Mouse (Mus musculus): ENCODE results near the gene Mylk. TPM values are rescaled to one million over a fixed set of nuclear protein-coding genes. Genes with fewer than 3 reads are reported as not detected.

The Mylk gene
- polyA plus RNA-seq, 1 experiment from 2014 or later = 5.7 TPM

- 32% methylated on average over 2 of the region's 2 CpGs for WGBS
- no peak for ATAC-seq
- H3K9me3 ChIP-seq (replicated peaks; ENCODE audit: control insufficient read depth, low read length, poor library complexity, severe bottlenecking) = no peaks in the 10 kb centered on the region
Measured at GRCm38 (mm10) chr16:34901031-34901430, 156.0 kb downstream of the Mylk start.

GRCm38 (mm10) chr16:34901611-34902293, 156.7 kb downstream of the Mylk start:
- H3K9me3 ChIP-seq (replicated peaks; ENCODE audit: control insufficient read depth, low read length, poor library complexity, severe bottlenecking) = no peaks in the 10 kb centered on the region
- no peak overlapping the region for H3K9ac ChIP-seq (ENCODE audit: low read depth, low read length)
- no peaks in the 10 kb centered on the region for H3K27me3 ChIP-seq (ENCODE audit: control insufficient read depth, insufficient read depth, low read depth, low read length)
- H3K4me3 ChIP-seq (ENCODE audit: low read depth, low read length) = no peak overlapping the region
- WGBS = 75% methylated on average over 7 of the region's 7 CpGs
- H3K4me1 ChIP-seq (ENCODE audit: control insufficient read depth, insufficient read depth, low read length) = peaks cover 17% of the 10 kb centered on the region
- H3K4me2 ChIP-seq (ENCODE audit: low read length) = no peak overlapping the region
- H3K27ac ChIP-seq (ENCODE audit: low read length) = no peak overlapping the region
- no peaks in the 10 kb centered on the region for H3K36me3 ChIP-seq (ENCODE audit: control insufficient read depth, insufficient read depth, low read length)
- ATAC-seq = no peak

More at GRCm38 (mm10) chr16:34901031-34901430, 156.0 kb downstream of the Mylk start:
- Histone ChIP-seq H3K36me3 (ENCODE audit: control insufficient read depth, insufficient read depth, low read length) (no peaks in the 10 kb centered on the region), H3K9ac (ENCODE audit: low read depth, low read length) (no peak overlapping the region), H3K4me2 (ENCODE audit: low read length) (no peak overlapping the region), H3K27ac (ENCODE audit: low read length) (no peak overlapping the region), H3K27me3 (ENCODE audit: control insufficient read depth, insufficient read depth, low read depth, low read length) (no peaks in the 10 kb centered on the region), H3K4me3 (ENCODE audit: low read depth, low read length) (no peak overlapping the region), H3K4me1 (ENCODE audit: control insufficient read depth, insufficient read depth, low read length) (peaks cover 17% of the 10 kb centered on the region)

GRCm38 (mm10) chr16:34902294-34902680, 157.3 kb downstream of the Mylk start:
- Histone ChIP-seq H3K4me2 (ENCODE audit: low read length) (no peak overlapping the region), H3K27ac (ENCODE audit: low read length) (no peak overlapping the region), H3K9ac (ENCODE audit: low read depth, low read length) (no peak overlapping the region), H3K4me3 (ENCODE audit: low read depth, low read length) (no peak overlapping the region), H3K9me3 (replicated peaks; ENCODE audit: control insufficient read depth, low read length, poor library complexity, severe bottlenecking) (no peaks in the 10 kb centered on the region), H3K4me1 (ENCODE audit: control insufficient read depth, insufficient read depth, low read length) (peaks cover 17% of the 10 kb centered on the region), H3K27me3 (ENCODE audit: control insufficient read depth, insufficient read depth, low read depth, low read length) (no peaks in the 10 kb centered on the region), H3K36me3 (ENCODE audit: control insufficient read depth, insufficient read depth, low read length) (no peaks in the 10 kb centered on the region)
- WGBS = 17% methylated on average over 8 of the region's 9 CpGs
- 0 out of 2 replicates have a peak, but pooled peaks have one; percentile 57 for ATAC-seq

GRCm38 (mm10) chr16:34902761-34903160, 157.8 kb downstream of the Mylk start:
- Histone ChIP-seq H3K27ac (ENCODE audit: low read length) (no peak overlapping the region), H3K4me3 (ENCODE audit: low read depth, low read length) (no peak overlapping the region), H3K9ac (ENCODE audit: low read depth, low read length) (no peak overlapping the region), H3K4me2 (ENCODE audit: low read length) (no peak overlapping the region), H3K36me3 (ENCODE audit: control insufficient read depth, insufficient read depth, low read length) (no peaks in the 10 kb centered on the region), H3K9me3 (replicated peaks; ENCODE audit: control insufficient read depth, low read length, poor library complexity, severe bottlenecking) (no peaks in the 10 kb centered on the region), H3K4me1 (ENCODE audit: control insufficient read depth, insufficient read depth, low read length) (peaks cover 17% of the 10 kb centered on the region), H3K27me3 (ENCODE audit: control insufficient read depth, insufficient read depth, low read depth, low read length) (no peaks in the 10 kb centered on the region)
- no peak for ATAC-seq
- WGBS = 82% methylated on average over 8 of the region's 8 CpGs

GRCm38 (mm10) chr16:34904876-34905275, 159.9 kb downstream of the Mylk start:
- no peaks in the 10 kb centered on the region for H3K36me3 ChIP-seq (ENCODE audit: control insufficient read depth, insufficient read depth, low read length)
- H3K4me3 ChIP-seq (ENCODE audit: low read depth, low read length) = no peak overlapping the region
- no peak overlapping the region for H3K4me2 ChIP-seq (ENCODE audit: low read length)
- WGBS = 93% methylated on average over 4 of the region's 4 CpGs
- H3K4me1 ChIP-seq (ENCODE audit: control insufficient read depth, insufficient read depth, low read length) = peaks cover 10% of the 10 kb centered on the region
- H3K9ac ChIP-seq (ENCODE audit: low read depth, low read length) = no peak overlapping the region
- H3K27me3 ChIP-seq (ENCODE audit: control insufficient read depth, insufficient read depth, low read depth, low read length) = no peaks in the 10 kb centered on the region
- no peaks in the 10 kb centered on the region for H3K9me3 ChIP-seq (replicated peaks; ENCODE audit: control insufficient read depth, low read length, poor library complexity, severe bottlenecking)
- ATAC-seq = no peak
- no peak overlapping the region for H3K27ac ChIP-seq (ENCODE audit: low read length)

GRCm38 (mm10) chr16:34909437-34909836, 164.4 kb downstream of the Mylk start:
- Histone ChIP-seq H3K36me3 (ENCODE audit: control insufficient read depth, insufficient read depth, low read length) (no peaks in the 10 kb centered on the region), H3K4me3 (ENCODE audit: low read depth, low read length) (no peak overlapping the region), H3K4me2 (ENCODE audit: low read length) (no peak overlapping the region), H3K9me3 (replicated peaks; ENCODE audit: control insufficient read depth, low read length, poor library complexity, severe bottlenecking) (no peaks in the 10 kb centered on the region), H3K27ac (ENCODE audit: low read length) (no peak overlapping the region), H3K9ac (ENCODE audit: low read depth, low read length) (no peak overlapping the region), H3K4me1 (ENCODE audit: control insufficient read depth, insufficient read depth, low read length) (no peaks in the 10 kb centered on the region), H3K27me3 (ENCODE audit: control insufficient read depth, insufficient read depth, low read depth, low read length) (no peaks in the 10 kb centered on the region)
- WGBS = 79% methylated on average over 6 of the region's 6 CpGs
- no peak for ATAC-seq

GRCm38 (mm10) chr16:34917373-34917900, 172.4 kb downstream of the Mylk start:
- WGBS = 88% methylated on average over 4 of the region's 4 CpGs
- Histone ChIP-seq H3K27ac (ENCODE audit: low read length) (no peak overlapping the region), H3K4me3 (ENCODE audit: low read depth, low read length) (no peak overlapping the region), H3K4me2 (ENCODE audit: low read length) (no peak overlapping the region), H3K9ac (ENCODE audit: low read depth, low read length) (no peak overlapping the region), H3K36me3 (ENCODE audit: control insufficient read depth, insufficient read depth, low read length) (no peaks in the 10 kb centered on the region), H3K27me3 (ENCODE audit: control insufficient read depth, insufficient read depth, low read depth, low read length) (no peaks in the 10 kb centered on the region), H3K9me3 (replicated peaks; ENCODE audit: control insufficient read depth, low read length, poor library complexity, severe bottlenecking) (no peaks in the 10 kb centered on the region), H3K4me1 (ENCODE audit: control insufficient read depth, insufficient read depth, low read length) (no peaks in the 10 kb centered on the region)
- no peak for ATAC-seq

- H3K4me1 ChIP-seq (ENCODE audit: control insufficient read depth, insufficient read depth, low read length) = no peaks in the 10 kb centered on the region
- H3K27me3 ChIP-seq (ENCODE audit: control insufficient read depth, insufficient read depth, low read depth, low read length) = no peaks in the 10 kb centered on the region
- no peak for ATAC-seq
- no peaks in the 10 kb centered on the region for H3K36me3 ChIP-seq (ENCODE audit: control insufficient read depth, insufficient read depth, low read length)
- no peak overlapping the region for H3K4me2 ChIP-seq (ENCODE audit: low read length)
- WGBS = 11% methylated on average over 6 of the region's 6 CpGs
- no peaks in the 10 kb centered on the region for H3K9me3 ChIP-seq (replicated peaks; ENCODE audit: control insufficient read depth, low read length, poor library complexity, severe bottlenecking)
- no peak overlapping the region for H3K4me3 ChIP-seq (ENCODE audit: low read depth, low read length)
- H3K9ac ChIP-seq (ENCODE audit: low read depth, low read length) = no peak overlapping the region
- H3K27ac ChIP-seq (ENCODE audit: low read length) = no peak overlapping the region
Measured at GRCm38 (mm10) chr16:34920182-34920581, 175.2 kb downstream of the Mylk start.

- no peak overlapping the region for H3K27ac ChIP-seq (ENCODE audit: low read length)
- no peaks in the 10 kb centered on the region for H3K27me3 ChIP-seq (ENCODE audit: control insufficient read depth, insufficient read depth, low read depth, low read length)
- H3K36me3 ChIP-seq (ENCODE audit: control insufficient read depth, insufficient read depth, low read length) = no peaks in the 10 kb centered on the region
- H3K4me3 ChIP-seq (ENCODE audit: low read depth, low read length) = no peak overlapping the region
- WGBS = 70% methylated on average over 8 of the region's 8 CpGs
- no peak overlapping the region for H3K4me2 ChIP-seq (ENCODE audit: low read length)
- H3K4me1 ChIP-seq (ENCODE audit: control insufficient read depth, insufficient read depth, low read length) = no peaks in the 10 kb centered on the region
- ATAC-seq = no peak
- H3K9me3 ChIP-seq (replicated peaks; ENCODE audit: control insufficient read depth, low read length, poor library complexity, severe bottlenecking) = no peaks in the 10 kb centered on the region
- H3K9ac ChIP-seq (ENCODE audit: low read depth, low read length) = no peak overlapping the region
Measured at GRCm38 (mm10) chr16:34920868-34921267, 175.9 kb downstream of the Mylk start.

Data from midbrain, embryonic 16.5 days (tissue).